Mouse (Mus musculus): ENCODE results near the gene Fam186b.

The Fam186b gene

DNA sequence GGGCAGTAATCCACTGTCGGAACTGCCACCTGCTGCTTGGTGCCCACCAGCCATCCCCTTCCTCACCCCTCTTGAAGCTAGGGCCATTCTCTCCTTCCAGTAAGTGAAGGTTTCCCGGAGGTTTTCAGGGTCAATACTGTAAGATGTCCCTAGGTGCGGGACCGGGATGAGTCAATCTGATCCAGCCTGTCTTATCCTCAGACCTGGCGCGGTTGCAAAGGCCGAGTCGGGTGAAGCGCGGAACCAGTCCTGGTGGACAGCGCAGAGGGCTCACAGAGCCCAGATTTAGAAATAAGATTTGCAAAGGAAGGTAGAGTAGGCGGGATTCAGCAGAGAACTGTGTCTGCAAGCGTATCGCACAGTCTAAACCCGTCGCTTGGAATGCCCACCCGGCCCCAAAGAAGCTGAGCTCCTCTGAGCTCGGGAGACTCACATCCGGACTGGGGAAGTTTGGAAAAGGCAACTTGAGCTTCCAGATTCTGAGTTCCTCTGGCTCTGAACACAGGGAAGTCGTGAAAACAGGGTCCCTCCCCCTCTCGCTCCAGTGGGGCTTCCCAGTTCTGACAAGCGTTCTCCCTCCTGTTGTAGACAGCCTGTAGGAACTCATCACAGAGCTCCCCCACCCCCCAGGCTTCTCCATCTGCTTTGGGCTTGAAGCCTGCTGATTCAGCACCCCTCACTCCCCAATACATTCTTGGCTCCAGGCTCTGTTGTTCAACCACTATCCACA is 70.4 kb downstream of the Fam186b start:
- CTCF ChIA-PET, result interaction anchor here (0.5 to 1.5 kb wide), 13 partner anchors 9 to 371 kb away, joined by 3 to 5 read pairs (median 3); no protein-coding TSS in a partner anchor
- POLR2A ChIA-PET, result interaction anchor here (0.5 to 2.7 kb wide), 20 partner anchors 9 to 198 kb away, joined by 3 to 22 read pairs (median 4); partner anchors contain the start of genes Mcrs1 (in 2 of the 4), Troap (in 1 of the 4) and Tuba1c (in 1 of the 4)

DNA sequence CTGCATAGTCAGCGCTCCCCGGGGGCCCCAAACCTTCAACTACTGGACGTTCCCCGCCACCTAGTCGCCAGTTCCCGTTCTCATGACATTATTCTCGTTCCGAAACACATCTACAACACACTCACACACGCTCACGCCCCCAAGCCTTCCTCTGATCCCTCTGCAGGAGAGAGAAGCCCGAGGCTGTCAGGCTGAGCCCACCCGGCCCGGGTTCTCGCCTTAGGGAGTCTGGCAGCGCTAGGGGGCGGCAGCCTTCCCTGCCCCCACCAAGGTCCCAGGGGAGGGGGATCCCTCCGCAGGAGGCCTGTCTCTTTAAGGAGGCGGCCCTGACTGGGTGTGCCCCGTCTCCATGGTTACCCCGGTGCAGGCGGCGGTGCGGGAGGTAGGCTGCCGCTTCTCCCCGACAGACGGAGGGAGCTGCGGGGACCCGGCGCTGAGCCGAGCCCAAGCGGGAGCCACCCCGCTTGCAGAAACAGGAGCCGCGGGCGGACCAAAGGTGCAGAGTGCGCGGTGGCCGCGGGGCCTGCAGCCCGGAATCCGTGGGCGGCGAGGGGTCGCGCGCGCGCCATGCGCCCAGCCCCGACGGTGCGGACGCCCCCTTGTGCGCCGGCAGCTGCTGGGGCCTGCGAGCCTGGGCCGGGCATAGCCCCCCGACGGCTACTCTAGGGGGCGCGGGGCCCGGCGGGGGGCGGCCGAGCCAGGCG is 71.3 kb downstream of the Fam186b start, which contains the start of gene Kcnh3:
Kcnh3 (plus strand) TSS at position 654 of the 704 bp plus-strand sequence.
- ChIA-PET POLR2A (interaction anchor here (0.6 to 2.7 kb wide), 15 partner anchors 8 to 651 kb away, joined by 3 to 22 read pairs (median 4); partner anchors contain the start of genes Lima1 (in 1 of the 4), Mcrs1 (in 1 of the 4) and Tuba1c (in 1 of the 4)), CTCF (interaction anchor here in 3 of 4 experiments (0.5 to 1.5 kb wide), 8 partner anchors 8 to 223 kb away, joined by 3 to 5 read pairs (median 3); no protein-coding TSS in a partner anchor)

DNA sequence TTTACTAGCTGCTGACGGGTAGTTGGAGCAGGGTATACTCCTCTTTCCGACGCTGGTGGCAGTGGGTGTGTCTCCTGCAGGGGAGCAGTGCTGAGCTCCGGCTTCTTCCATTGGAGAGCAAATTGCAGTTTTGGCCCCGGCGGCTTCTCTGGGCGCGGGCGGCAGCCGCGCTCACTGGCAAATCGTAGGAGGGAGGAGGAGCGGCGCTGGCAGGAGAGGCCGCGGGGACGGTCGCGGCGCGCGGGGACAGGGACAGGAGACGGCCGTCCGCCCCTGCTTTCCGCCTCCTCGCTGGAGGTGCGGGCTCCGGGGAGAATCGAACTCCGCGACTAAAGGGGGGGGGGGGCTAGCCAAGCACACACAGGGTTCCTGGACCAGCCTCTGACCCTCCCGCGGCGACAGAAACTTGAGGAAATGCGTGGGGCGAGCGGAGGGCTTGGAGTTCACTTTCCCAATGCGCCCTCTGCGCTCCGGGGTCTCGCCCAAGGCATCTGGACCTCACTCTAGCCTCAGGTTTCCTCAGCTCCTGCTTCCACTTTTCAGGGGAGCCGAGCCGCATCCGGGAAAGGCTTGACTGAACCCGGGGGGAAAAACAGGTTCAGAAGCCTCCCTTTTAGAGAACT is 72.0 kb downstream of the Fam186b start:
- POLR2A ChIA-PET, result interaction anchor here (0.5 to 2.7 kb wide), 19 partner anchors 8 to 652 kb away, joined by 3 to 9 read pairs (median 4); partner anchors contain the start of genes C1ql4 (in 1 of the 4), Dnajc22 (in 1 of the 4), Lima1 (in 1 of the 4) and Mcrs1 (in 1 of the 4)
- CTCF ChIA-PET, result interaction anchor here (0.6 to 1.3 kb wide), 8 partner anchors 9 to 223 kb away, joined by 3 to 5 read pairs (median 4); no protein-coding TSS in a partner anchor

DNA sequence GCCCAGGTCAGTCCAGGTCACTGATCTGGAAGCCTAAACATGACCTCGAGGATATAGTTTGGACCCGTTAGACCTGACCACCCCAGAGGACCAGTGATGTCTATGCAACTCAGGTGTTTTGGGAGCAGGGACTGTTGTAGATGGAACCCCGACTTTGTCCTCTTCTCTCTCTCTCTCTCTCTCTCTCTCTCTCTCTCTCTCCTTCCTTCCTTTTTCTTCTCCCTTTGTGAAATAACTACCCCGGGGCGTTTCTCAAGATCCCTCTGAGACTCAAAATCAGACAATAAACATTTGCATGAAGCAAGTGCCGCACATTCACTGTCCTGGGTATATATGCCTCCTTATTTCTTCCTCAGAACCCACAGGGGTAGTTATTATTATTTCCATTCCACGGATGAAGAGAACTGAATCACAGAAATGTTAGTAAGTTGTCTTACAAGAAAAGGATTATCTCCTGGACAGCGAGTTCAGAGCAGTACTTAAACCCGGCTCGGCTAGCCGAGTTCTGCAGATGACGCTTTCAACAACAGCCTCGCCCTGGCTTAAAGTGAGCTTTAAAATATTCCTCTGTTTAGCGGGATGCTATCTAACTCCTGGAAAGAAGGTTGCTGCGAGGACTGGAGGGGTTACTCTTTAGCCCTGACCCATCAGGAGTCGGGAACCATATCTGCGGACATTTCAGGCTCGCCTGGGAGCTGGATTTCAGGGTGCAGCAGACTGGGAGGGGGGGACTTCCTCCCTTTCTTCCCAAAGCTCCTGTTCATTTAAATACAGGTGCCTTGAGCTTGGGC is 72.7 kb downstream of the Fam186b start:
- POLR2A ChIA-PET, result interaction anchor here (0.5 to 2.7 kb wide), 17 partner anchors 8 to 655 kb away, joined by 3 to 12 read pairs (median 4); partner anchors contain the start of genes C1ql4 (in 1 of the 4), Dnajc22 (in 1 of the 4) and Tuba1c (in 1 of the 4)
- CTCF ChIA-PET, result interaction anchor here (0.6 to 1.3 kb wide), 9 partner anchors 8 to 222 kb away, joined by 3 to 5 read pairs (median 4); no protein-coding TSS in a partner anchor

DNA sequence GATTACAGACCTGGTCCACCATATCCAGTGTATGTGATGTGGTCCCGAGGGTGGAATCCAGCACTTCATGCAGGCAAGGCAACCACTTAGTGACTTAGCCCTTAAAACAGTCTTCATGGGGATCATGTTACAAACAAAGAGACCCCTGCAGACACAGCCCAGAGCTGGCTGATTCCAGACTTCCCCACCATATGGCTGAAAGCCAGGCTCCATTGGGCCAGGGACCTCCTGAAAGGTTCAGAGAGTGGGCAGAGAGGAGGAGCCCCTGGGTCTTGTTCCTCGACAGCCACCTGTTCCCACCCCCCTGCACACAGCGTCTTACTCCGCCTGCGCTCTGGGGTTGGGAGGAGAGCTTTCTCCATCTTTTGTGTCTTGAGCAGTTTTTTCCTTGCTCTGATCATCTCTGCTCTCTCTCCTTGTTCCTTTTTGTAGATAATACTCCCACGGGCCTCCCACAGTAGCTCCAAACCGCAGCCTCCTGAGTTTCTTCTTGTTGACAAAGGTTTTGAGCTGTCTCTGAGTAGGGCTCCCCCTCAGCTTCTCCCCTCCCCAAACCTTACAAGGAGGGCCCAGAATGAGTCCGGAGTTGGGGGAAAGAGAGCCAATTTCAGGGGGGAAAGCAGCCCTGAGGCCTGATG is 74.3 kb downstream of the Fam186b start:
- POLR2A ChIA-PET, result interaction anchor here in 3 of 4 experiments (0.5 to 1.2 kb wide), 5 partner anchors 8 to 93 kb away, joined by 3 to 7 read pairs (median 4); no protein-coding TSS in a partner anchor
- CTCF ChIA-PET, result interaction anchor here in 3 of 4 experiments (0.6 to 0.8 kb wide), 4 partner anchors 44 to 570 kb away, joined by 4 read pairs; no protein-coding TSS in a partner anchor

All from embryonic stem cell, embryonic (primary cell).